Mouse (Mus musculus): ENCODE results near the gene Eln. TPM values are rescaled to one million over a fixed set of nuclear protein-coding genes. Genes with fewer than 3 reads are reported as not detected.

Gene Eln
- polyA plus RNA-seq, 1 experiment from 2014 or later: 6.0 TPM

DNA sequence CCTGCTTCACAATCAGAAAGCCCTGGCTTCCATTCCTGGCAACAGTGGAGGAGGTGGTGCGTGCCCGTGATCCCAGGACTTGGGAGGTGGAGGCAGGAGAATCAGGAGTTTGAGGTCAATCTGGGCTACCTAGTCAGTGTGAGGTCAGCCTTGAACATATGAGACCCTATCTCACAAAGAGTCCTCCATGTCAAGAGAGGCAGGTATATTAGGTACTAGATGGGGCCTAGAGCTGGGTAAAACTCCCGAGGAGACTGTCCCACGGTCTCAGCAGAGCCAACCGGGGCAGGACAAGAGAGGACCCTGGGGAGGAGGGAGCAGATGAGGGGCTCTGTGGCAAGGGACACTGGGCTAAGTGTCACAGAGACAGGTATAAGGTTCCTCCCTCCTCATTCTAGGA is 69.6 kb downstream of the Eln start:
- Histone ChIP-seq H3K27me3 (replicated peaks) (no peaks in the 10 kb centered on the region), H3K9me3 (no peaks in the 10 kb centered on the region), H3K27ac (no peak overlapping the region), H3K4me3 (no peak overlapping the region), H3K4me2 (replicated peaks) (no peak overlapping the region), H3K9ac (0 out of 2 replicates have a peak overlapping the region, but pooled peaks have one; percentile 6), H3K36me3 (peaks cover 20% of the 10 kb centered on the region), H3K4me1 (peaks cover 30% of the 10 kb centered on the region)
- ATAC-seq (ENCODE audit: low FRiP score, low read depth): no peak
- WGBS: 88% methylated on average over 5 of the region's 5 CpGs

DNA sequence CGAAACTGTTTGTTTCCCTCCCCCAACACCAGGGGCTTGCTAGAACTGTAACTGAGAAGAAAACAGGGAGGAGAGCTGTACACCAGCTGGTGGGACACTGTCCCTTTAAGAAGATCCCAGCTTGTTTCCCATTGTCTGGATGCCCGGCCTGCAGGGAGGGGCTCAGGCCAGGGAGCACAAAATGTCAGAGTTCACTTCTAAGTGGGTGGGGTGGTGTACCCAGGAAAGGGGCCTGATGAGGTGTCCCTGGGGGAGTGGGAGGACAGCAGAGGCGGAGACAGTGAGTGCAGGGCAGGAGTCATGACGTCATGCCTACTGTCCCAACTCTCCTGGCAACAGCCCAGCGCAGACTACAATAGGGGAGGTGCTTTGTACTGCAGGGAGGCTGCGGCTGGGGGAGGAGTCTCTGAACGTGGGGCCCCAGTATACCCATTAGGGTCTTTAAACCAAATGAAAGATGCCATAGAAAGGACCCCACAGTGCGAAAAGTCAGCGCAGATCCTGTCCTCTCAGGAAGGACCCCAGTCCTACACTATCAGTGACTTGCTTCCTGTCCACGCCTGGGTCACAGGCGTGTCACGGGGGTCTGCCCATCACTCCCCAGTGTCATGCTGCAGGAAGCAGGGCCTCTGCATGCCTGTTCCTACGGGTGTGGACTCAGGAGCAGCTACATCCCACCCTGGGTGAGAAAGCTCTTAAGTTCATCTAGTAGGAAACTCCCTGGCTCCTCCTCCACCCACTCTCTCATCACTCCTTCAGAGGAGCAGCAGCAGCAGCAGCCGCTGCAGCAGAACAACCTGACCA is 71.0 kb downstream of the Eln start:
- Histone ChIP-seq H3K27me3 (replicated peaks) (no peaks in the 10 kb centered on the region), H3K36me3 (peaks cover 25% of the 10 kb centered on the region), H3K9me3 (no peaks in the 10 kb centered on the region), H3K9ac (peak overlapping the region; percentile 53), H3K4me1 (peaks cover 43% of the 10 kb centered on the region), H3K4me3 (peak overlapping the region; percentile 23), H3K4me2 (replicated peaks) (peak overlapping the region; percentile 72), H3K27ac (peak overlapping the region; percentile 82)
- peak; percentile 90 for ATAC-seq (ENCODE audit: low FRiP score, low read depth)
- 2% methylated on average over 14 of the region's 14 CpGs for WGBS

DNA sequence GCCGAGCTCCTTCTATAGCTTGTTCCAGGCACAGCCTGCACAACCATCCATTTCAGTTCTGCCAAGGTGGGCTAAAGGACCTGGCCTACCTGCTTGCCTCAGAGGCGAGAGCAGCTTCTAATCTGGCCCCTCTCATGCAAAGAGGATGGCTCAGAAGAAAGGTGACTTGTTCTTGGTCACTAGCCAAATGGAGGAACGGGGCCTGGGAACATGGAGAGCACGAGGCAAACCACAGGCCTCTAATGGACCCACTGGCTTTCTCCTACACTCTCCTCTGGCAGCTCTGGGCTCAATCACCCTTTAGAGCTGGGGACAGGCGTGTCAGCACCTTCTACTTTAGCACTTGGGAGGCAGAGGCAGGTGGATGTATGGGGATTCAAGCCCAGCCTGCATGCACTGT is 72.1 kb downstream of the Eln start:
- 77% methylated on average over 5 of the region's 5 CpGs for WGBS
- ATAC-seq (ENCODE audit: low FRiP score, low read depth): no peak
- H3K27ac ChIP-seq: no peak overlapping the region
- H3K9ac ChIP-seq: peak overlapping the region; percentile 33; the same call in 1 of the 2 replicates
- H3K4me2 ChIP-seq (replicated peaks): peak overlapping the region; percentile 72; the same call in 1 of the 2 replicates
- H3K27me3 ChIP-seq (replicated peaks): no peaks in the 10 kb centered on the region
- H3K4me1 ChIP-seq: peaks cover 43% of the 10 kb centered on the region
- no peak overlapping the region for H3K4me3 ChIP-seq
- no peaks in the 10 kb centered on the region for H3K9me3 ChIP-seq
- H3K36me3 ChIP-seq: peaks cover 30% of the 10 kb centered on the region

DNA sequence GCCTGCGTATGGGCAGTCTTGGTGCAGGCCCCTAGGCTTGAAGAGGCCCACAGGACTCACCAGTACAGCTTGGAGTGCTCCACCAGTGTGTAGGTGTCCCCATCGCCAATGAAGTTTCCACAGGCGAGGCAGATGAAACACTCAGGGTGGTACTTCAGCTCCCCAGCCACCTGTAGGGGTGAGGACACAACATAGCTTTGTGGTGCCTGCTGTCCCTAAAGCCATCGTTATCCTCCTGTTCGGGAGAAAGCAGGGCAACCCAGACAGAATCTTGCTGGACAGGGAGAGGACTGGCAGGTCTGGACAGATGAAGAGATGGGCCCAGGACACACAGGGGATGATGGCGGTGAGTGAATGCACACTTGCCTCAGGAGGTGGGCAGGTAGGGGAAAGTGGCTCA is 74.5 kb downstream of the Eln start:
- Histone ChIP-seq H3K4me2 (replicated peaks) (no peak overlapping the region), H3K36me3 (peaks cover 45% of the 10 kb centered on the region), H3K4me1 (peaks cover 39% of the 10 kb centered on the region), H3K9ac (no peak overlapping the region), H3K9me3 (no peaks in the 10 kb centered on the region), H3K27me3 (replicated peaks) (no peaks in the 10 kb centered on the region), H3K27ac (no peak overlapping the region), H3K4me3 (no peak overlapping the region)
- WGBS: 93% methylated on average over 6 of the region's 6 CpGs
- ATAC-seq (ENCODE audit: low FRiP score, low read depth): no peak

DNA sequence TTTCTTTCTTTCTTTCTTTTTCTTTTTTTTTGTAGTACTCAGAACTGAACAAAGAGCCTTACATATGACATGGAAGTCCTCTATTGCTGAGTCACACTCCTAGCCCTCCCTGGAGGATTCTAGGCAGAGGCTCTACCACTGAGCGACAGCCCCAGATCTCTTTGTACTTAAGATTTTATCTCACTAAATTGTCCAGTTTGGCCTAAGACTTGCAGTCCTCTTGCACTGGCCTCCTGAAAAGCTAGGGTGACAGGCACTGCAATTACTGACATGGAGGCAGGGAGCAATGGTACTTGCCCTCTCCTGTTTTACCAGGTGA is 75.0 kb downstream of the Eln start:
- H3K4me3 ChIP-seq: no peak overlapping the region
- H3K9me3 ChIP-seq: no peaks in the 10 kb centered on the region
- WGBS: 88% methylated on average over 1 of the region's 1 CpGs
- H3K9ac ChIP-seq: no peak overlapping the region
- no peaks in the 10 kb centered on the region for H3K27me3 ChIP-seq (replicated peaks)
- H3K27ac ChIP-seq: peak overlapping the region; percentile 69; the same call in 1 of the 2 replicates
- H3K4me2 ChIP-seq (replicated peaks): no peak overlapping the region
- peaks cover 47% of the 10 kb centered on the region for H3K36me3 ChIP-seq
- no peak for ATAC-seq (ENCODE audit: low FRiP score, low read depth)
- H3K4me1 ChIP-seq: peaks cover 38% of the 10 kb centered on the region

DNA sequence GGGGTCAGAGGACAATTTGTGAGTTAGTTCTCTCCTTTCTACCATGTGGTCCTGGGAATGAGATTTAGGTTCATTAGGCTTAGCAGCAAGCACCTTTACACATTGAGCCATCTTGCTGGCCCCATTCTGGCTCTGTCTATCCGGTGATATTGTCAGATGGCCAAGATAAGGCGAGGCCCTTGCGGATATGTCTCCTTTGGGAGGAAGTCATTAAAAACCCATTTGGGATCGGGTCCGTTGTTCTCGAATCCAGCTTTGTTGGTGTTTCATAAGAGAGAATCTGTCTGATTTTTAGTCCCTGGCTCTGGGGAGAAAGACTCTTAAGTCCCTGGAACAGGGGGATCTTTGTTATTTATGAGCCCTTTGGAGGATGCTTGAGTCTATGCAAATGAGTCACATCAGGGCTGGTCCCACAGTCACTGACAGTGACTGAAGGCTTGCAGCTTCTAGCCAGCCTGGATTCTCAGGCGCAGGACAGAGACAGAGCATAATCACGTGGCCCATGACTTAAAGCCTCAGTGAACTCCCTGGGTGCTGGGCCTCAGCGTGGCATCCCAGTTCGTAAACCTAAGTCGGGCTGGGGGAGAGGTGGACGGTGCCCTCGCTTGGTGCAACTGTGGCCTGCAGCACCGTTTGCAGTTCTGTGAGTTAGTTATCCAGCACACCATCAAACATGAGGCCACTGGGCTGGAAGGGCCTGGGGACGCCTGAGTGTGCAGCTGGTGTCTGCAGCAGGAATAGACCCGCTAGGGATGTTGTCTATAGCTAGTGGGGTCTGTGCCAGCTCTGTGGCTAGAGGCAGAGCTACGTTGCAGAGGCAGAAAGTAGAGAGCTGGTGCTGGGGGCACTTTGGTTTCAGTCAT is 75.6 kb downstream of the Eln start:
- Histone ChIP-seq H3K4me3 (no peak overlapping the region), H3K4me2 (replicated peaks) (no peak overlapping the region; the same call in 1 of the 2 replicates), H3K27me3 (replicated peaks) (no peaks in the 10 kb centered on the region), H3K9me3 (no peaks in the 10 kb centered on the region), H3K36me3 (peaks cover 53% of the 10 kb centered on the region), H3K27ac (peak overlapping the region; percentile 69), H3K9ac (no peak overlapping the region), H3K4me1 (peaks cover 32% of the 10 kb centered on the region)
- ATAC-seq (ENCODE audit: low FRiP score, low read depth): peak; percentile 19; the same call in 1 of the 2 replicates
- 42% methylated on average over 17 of the region's 17 CpGs for WGBS

DNA sequence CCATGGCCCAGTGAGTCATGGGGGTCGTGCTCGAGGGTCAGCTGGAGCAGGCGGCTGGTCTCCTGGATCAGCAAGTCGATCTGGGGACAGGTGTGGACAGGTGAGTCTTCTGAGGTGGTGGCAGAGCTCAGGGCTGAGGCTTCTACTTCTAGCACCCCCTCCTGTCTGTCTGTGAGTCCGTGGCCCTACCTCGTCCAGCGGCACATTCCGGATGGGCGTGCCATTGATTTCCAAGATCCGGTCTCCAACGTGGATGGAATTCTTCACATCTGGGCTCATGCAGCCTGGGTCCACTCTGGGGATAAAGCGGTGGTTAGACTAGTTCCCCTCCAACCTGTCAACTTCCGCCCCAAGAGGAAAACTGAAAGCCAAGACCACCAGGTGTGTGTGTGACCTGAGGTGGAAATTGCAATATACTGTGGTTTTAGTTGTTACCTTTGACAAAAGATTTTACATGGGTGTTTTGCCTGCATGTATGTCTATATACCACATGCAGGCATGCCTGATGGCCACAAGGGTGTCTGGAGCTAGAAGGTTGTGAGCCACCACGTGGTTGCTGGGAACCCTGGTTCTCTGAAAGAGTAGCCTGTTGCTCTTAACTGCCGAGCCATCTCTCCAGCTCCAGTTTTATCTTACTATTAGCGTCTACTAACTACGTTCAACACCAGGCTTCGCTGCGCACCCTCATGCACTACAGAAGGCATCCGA is 78.0 kb downstream of the Eln start:
- Histone ChIP-seq H3K4me3 (no peak overlapping the region), H3K4me2 (replicated peaks) (no peak overlapping the region), H3K9me3 (no peaks in the 10 kb centered on the region), H3K9ac (no peak overlapping the region), H3K4me1 (peaks cover 14% of the 10 kb centered on the region), H3K36me3 (peaks cover 77% of the 10 kb centered on the region), H3K27ac (no peak overlapping the region), H3K27me3 (replicated peaks) (no peaks in the 10 kb centered on the region)
- 80% methylated on average over 20 of the region's 20 CpGs for WGBS
- ATAC-seq (ENCODE audit: low FRiP score, low read depth): no peak

DNA sequence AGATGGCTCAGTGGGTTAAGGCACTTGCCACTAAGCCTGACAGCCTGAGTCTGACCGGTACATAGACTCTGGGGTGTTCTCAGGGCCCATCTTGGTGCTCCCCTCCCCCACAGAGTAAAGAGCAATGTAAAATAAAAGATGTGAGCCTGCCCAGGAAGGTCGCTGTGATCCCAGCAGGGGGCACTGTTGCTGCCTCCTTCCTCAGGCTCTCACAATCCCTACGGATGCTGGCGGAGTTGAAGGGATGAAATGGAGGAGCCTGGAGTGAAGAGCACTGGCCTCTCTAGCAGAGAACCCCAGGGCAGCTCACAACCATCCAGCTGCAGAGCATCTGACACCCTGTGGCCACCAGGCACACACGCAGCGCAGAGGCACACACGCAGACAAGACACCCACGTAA is 78.6 kb downstream of the Eln start:
- Histone ChIP-seq H3K4me2 (replicated peaks) (no peak overlapping the region), H3K27me3 (replicated peaks) (no peaks in the 10 kb centered on the region), H3K9me3 (no peaks in the 10 kb centered on the region), H3K9ac (no peak overlapping the region), H3K36me3 (peaks cover 83% of the 10 kb centered on the region), H3K4me3 (no peak overlapping the region), H3K27ac (no peak overlapping the region), H3K4me1 (peaks cover 14% of the 10 kb centered on the region)
- no peak for ATAC-seq (ENCODE audit: low FRiP score, low read depth)
- 33% methylated on average over 8 of the region's 8 CpGs for WGBS

DNA sequence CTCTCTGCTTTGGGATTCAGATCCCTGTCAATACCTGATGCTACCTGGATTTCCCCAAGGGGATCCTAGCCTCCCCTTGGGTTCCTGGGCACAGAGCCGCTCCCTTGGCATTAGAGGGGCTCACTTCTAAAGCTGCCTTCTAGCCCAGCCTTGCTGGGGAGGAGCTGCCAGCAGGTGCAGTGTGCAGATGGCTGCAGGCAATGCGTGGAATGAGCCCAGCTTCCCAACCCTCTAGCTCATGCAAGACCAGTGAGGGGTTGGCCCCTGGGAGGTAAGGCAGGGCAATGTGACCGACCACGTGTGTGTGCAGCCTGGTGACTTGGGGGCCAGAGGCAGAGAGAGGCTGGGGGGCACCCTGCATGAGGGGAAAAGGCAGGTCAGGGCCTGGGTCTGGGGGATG is 90.4 kb downstream of the Eln start:
- Histone ChIP-seq H3K27me3 (replicated peaks) (no peaks in the 10 kb centered on the region), H3K9me3 (no peaks in the 10 kb centered on the region), H3K4me2 (replicated peaks) (no peak overlapping the region), H3K36me3 (peaks cover 47% of the 10 kb centered on the region), H3K4me1 (no peaks in the 10 kb centered on the region), H3K4me3 (no peak overlapping the region), H3K27ac (no peak overlapping the region), H3K9ac (0 out of 2 replicates have a peak overlapping the region, but pooled peaks have one; percentile 9)
- ATAC-seq (ENCODE audit: low FRiP score, low read depth): no peak
- WGBS: 74% methylated on average over 4 of the region's 4 CpGs

Other genes with a start within 250 kb of the Eln start
- gene Clip2, start 194.9 kb downstream of the Eln start, polyA plus RNA-seq (2016; fragmentation: Nextera tagmentation; extraction: Ambion mirVana): 11.2 and 12.0 TPM in 2 replicates
- gene Syna, start 187.2 kb downstream of the Eln start, polyA plus RNA-seq (2016; fragmentation: Nextera tagmentation; extraction: Ambion mirVana): 0.15 and 0.22 TPM in 2 replicates
- 228 and 231 TPM in 2 replicates for gene Rfc2, start 166.0 kb downstream of the Eln start, polyA plus RNA-seq (2016; fragmentation: Nextera tagmentation; extraction: Ambion mirVana)
- gene Lat2, start 132.3 kb downstream of the Eln start, polyA plus RNA-seq (2016; fragmentation: Nextera tagmentation; extraction: Ambion mirVana): 6.0 and 6.4 TPM in 2 replicates
- 421 and 426 TPM in 2 replicates for gene Eif4h, start 107.8 kb downstream of the Eln start, polyA plus RNA-seq (2016; fragmentation: Nextera tagmentation; extraction: Ambion mirVana)
- gene Limk1, start 58.7 kb downstream of the Eln start, polyA plus RNA-seq (2016; fragmentation: Nextera tagmentation; extraction: Ambion mirVana): 18.8 and 24.3 TPM in 2 replicates
- not detected in 2 replicates for gene Tmem270, start 159.4 kb upstream of the Eln start, polyA plus RNA-seq (2016; fragmentation: Nextera tagmentation; extraction: Ambion mirVana)
- gene Cldn13, start 168.2 kb upstream of the Eln start, polyA plus RNA-seq (2016; fragmentation: Nextera tagmentation; extraction: Ambion mirVana): 2.6 and 2.7 TPM in 2 replicates
- gene Mettl27, start 185.0 kb upstream of the Eln start, polyA plus RNA-seq (2016; fragmentation: Nextera tagmentation; extraction: Ambion mirVana): 8.8 and 10.1 TPM in 2 replicates
- 2.0 and 2.1 TPM in 2 replicates for gene Cldn4, start 199.6 kb upstream of the Eln start, polyA plus RNA-seq (2016; fragmentation: Nextera tagmentation; extraction: Ambion mirVana)
- gene Cldn3, start 238.9 kb upstream of the Eln start, polyA plus RNA-seq (2016; fragmentation: Nextera tagmentation; extraction: Ambion mirVana): 1.7 and 1.9 TPM in 2 replicates

Measured in neural tube, embryonic 12.5 days (tissue).